Mouse (Mus musculus) cerebellum, postnatal 36 days (tissue): ENCODE measurements at regions not wholly inside any gene's neighbourhood (a gene's known extent, or its start where the extent isn't known, plus 50 kb on each side); places are given as distances from the start of the nearest gene placed in this dataset.

Source experiments
- DNase-seq, 2 experiments: peaks; one replicate each; pipeline ENCODE4 v3.0.0; 2021 to 2022; ENCODE audit warnings: mixed read lengths in 2 of 2

GRCm38 (mm10) chr6:138956461-138957072 lies 298.2 kb upstream of the Igbp1b start:
- DNase-seq = no peak

GRCm38 (mm10) chr6:138950888-138951287 lies 292.5 kb upstream of the Igbp1b start:
- DNase-seq = no peak

- DNase-seq = no peak
Measured at GRCm38 (mm10) chr6:138946632-138947031, 288.3 kb upstream of the Igbp1b start.

- no peak for DNase-seq
Measured at GRCm38 (mm10) chr6:138945432-138945831, 287.1 kb upstream of the Igbp1b start.

GRCm38 (mm10) chr6:138920161-138920560 lies 261.8 kb upstream of the Igbp1b start:
- DNase-seq = no peak

- no peak for DNase-seq
Measured at GRCm38 (mm10) chr6:138919531-138919930, 261.2 kb upstream of the Igbp1b start.

- peak; percentile 5 to 12 for DNase-seq
Measured at GRCm38 (mm10) chr6:138914981-138915380, 256.6 kb upstream of the Igbp1b start.

- no peak for DNase-seq
Measured at GRCm38 (mm10) chr6:138873610-138874009, 215.3 kb upstream of the Igbp1b start.

GRCm38 (mm10) chr6:138872495-138873415 lies 214.4 kb upstream of the Igbp1b start:
- DNase-seq = no peak

- no peak for DNase-seq
Measured at GRCm38 (mm10) chr6:138838043-138838442, 179.7 kb upstream of the Igbp1b start.

GRCm38 (mm10) chr6:138834876-138835275 lies 176.5 kb upstream of the Igbp1b start:
- DNase-seq = no peak

GRCm38 (mm10) chr6:138801835-138802234 lies 143.5 kb upstream of the Igbp1b start:
- no peak for DNase-seq

GRCm38 (mm10) chr6:138800836-138801740 lies 142.7 kb upstream of the Igbp1b start:
- no peak for DNase-seq

GRCm38 (mm10) chr6:138794706-138795105 lies 136.4 kb upstream of the Igbp1b start:
- DNase-seq = no peak

- DNase-seq = no peak
Measured at GRCm38 (mm10) chr6:138792802-138793201, 134.5 kb upstream of the Igbp1b start.

- DNase-seq = no peak
Measured at GRCm38 (mm10) chr6:138782907-138783306, 124.6 kb upstream of the Igbp1b start.

GRCm38 (mm10) chr6:138782470-138782869 lies 124.1 kb upstream of the Igbp1b start:
- DNase-seq = no peak

GRCm38 (mm10) chr6:138761991-138762390 lies 103.6 kb upstream of the Igbp1b start:
- DNase-seq = no peak

- DNase-seq = no peak
Measured at GRCm38 (mm10) chr6:138754955-138755303, 96.6 kb upstream of the Igbp1b start.

- no peak for DNase-seq
Measured at GRCm38 (mm10) chr6:138754302-138754954, 96.1 kb upstream of the Igbp1b start.

GRCm38 (mm10) chr6:138717698-138718097 lies 59.4 kb upstream of the Igbp1b start:
- DNase-seq = no peak
